ENCODE assay signal across 10 mouse cellular contexts in the genomic region with DNA sequence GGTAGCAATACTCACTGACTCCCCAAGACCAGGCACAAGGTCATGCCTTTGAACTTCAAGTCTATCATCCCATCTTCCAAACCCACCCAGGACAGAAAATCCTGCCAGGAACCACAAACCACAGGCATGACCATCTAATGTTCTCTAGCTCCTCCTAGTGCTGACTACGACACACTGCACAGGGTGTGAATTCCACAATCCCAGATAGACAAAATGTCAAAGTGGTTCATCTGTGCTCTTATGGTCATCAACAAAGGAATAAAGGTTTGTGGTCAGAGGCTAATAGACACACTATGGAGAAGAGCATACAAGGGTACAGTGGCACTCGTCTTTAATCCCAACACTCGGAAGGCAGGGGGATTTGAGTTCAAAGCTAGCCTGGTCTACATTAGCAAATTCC. TPM values are rescaled to one million over a fixed set of nuclear protein-coding genes. Genes with fewer than 3 reads are reported as not detected.
DNase-seq lines count a peak whose midpoint lies in the region; ATAC-seq and TF ChIP-seq lines count a peak whose summit lies in the region.
"Had no signal": no experiment of that assay in that cellular context is flagged by ENCODE, and none has a peak within 500 bp of the region (broad histone marks: within the 10 kb centered on the region; RNA-seq: fewer than 3 reads in every experiment).

No protein-coding gene starts in this region.

- TF ChIP-seq POLR2A in kidney, adult 2 months (IDR thresholded peaks at IDR 0.05; ENCODE audit: low read depth, low read length) = no peak
- no peak for TF ChIP-seq POLR2A in MEL (IDR thresholded peaks at IDR 0.05; ENCODE audit: control insufficient read depth in 1 of 2, insufficient read depth in 1 of 2, low read depth in 1 of 2, low read length in 2 of 2, poor library complexity in 1 of 2)

- no peaks in the 10 kb centered on the region for H3K27me3 ChIP-seq in kidney, adult 2 months (replicated peaks; ENCODE audit: control insufficient read depth, insufficient read depth, low read length)
- no peaks in the 10 kb centered on the region for H3K27me3 ChIP-seq in kidney, embryonic 14.5 days (ENCODE audit: control insufficient read depth, insufficient read depth, low read length)
- no peaks in the 10 kb centered on the region for H3K27me3 ChIP-seq in MEL (ENCODE audit: control insufficient read depth in 1 of 2, insufficient read depth in 2 of 2, low read length in 2 of 2)
- H3K27me3 ChIP-seq in hindbrain, embryonic 14.5 days (ENCODE audit: control insufficient read depth, insufficient read depth, low read length) = no peaks in the 10 kb centered on the region
- H3K27me3 ChIP-seq in midbrain, postnatal 0 days (ENCODE audit: insufficient read depth, low read length) = no peaks in the 10 kb centered on the region
- H3K27me3 ChIP-seq: limb, embryonic 12.5 days had no signal

- H3K4me1 ChIP-seq in kidney, adult 2 months (ENCODE audit: control insufficient read depth, insufficient read depth, low read length) = no peaks in the 10 kb centered on the region
- H3K4me1 ChIP-seq in kidney, embryonic 14.5 days (ENCODE audit: control insufficient read depth, insufficient read depth, low read length) = no peaks in the 10 kb centered on the region
- H3K4me1 ChIP-seq in MEL (ENCODE audit: control insufficient read depth in 1 of 2, insufficient read depth in 2 of 2, low read length in 2 of 2) = no peaks in the 10 kb centered on the region
- no peaks in the 10 kb centered on the region for H3K4me1 ChIP-seq in hindbrain, embryonic 14.5 days (replicated peaks; ENCODE audit: control insufficient read depth, insufficient read depth, low read length)
- no peaks in the 10 kb centered on the region for H3K4me1 ChIP-seq in midbrain, postnatal 0 days (ENCODE audit: insufficient read depth, low read length)
- H3K4me1 ChIP-seq: limb, embryonic 12.5 days had no signal

- H3K4me3 ChIP-seq in kidney, adult 2 months (ENCODE audit: insufficient read depth, low read depth, low read length) = no peak overlapping the region
- H3K4me3 ChIP-seq in kidney, embryonic 14.5 days (ENCODE audit: low read length) = no peak overlapping the region
- no peak overlapping the region for H3K4me3 ChIP-seq in MEL (ENCODE audit: control insufficient read depth in 1 of 2, insufficient read depth in 1 of 2, low read depth in 2 of 2, low read length in 2 of 2)
- no peak overlapping the region for H3K4me3 ChIP-seq in hindbrain, embryonic 14.5 days (replicated peaks; ENCODE audit: low read length)
- H3K4me3 ChIP-seq in midbrain, postnatal 0 days (ENCODE audit: low read depth, low read length) = no peak overlapping the region
- H3K4me3 ChIP-seq: limb, embryonic 12.5 days had no signal

- DNase-seq in kidney, adult 2 months = peak; percentile 43
- peak; percentile 68 for DNase-seq in MEL (ENCODE audit: low read depth, low spot score)
- peak; percentile 78 to 81 for DNase-seq in cerebellum, postnatal 10 days
- DNase-seq in hindbrain, embryonic 14.5 days (ENCODE audit: low spot score) = peak; percentile 62
- DNase-seq in midbrain, postnatal 0 days (ENCODE audit: low spot score) = peak; percentile 69
- no peak for DNase-seq in adrenal gland, postnatal 25 days

- no peaks in the 10 kb centered on the region for H3K79me2 ChIP-seq in MEL (ENCODE audit: control insufficient read depth, insufficient read depth, low read length, poor library complexity)

- no peak overlapping the region for H3K4me2 ChIP-seq in kidney, embryonic 14.5 days (replicated peaks; ENCODE audit: low read depth, low read length)
- no peak overlapping the region for H3K4me2 ChIP-seq in hindbrain, embryonic 14.5 days (replicated peaks)
- H3K4me2 ChIP-seq in midbrain, postnatal 0 days (ENCODE audit: low read depth, low read length, poor library complexity, severe bottlenecking) = no peak overlapping the region
- H3K4me2 ChIP-seq: limb, embryonic 12.5 days had no signal

- no peak overlapping the region for H3K27ac ChIP-seq in kidney, adult 2 months (ENCODE audit: insufficient read depth, low read depth, low read length)
- H3K27ac ChIP-seq in kidney, embryonic 14.5 days (ENCODE audit: low read depth, low read length) = no peak overlapping the region
- H3K27ac ChIP-seq in MEL (ENCODE audit: control insufficient read depth, low read depth, low read length) = no peak overlapping the region
- no peak overlapping the region for H3K27ac ChIP-seq in hindbrain, embryonic 14.5 days
- H3K27ac ChIP-seq in midbrain, postnatal 0 days (ENCODE audit: low read depth, low read length) = no peak overlapping the region
- H3K27ac ChIP-seq: limb, embryonic 12.5 days had no signal

- H3K36me3 ChIP-seq in kidney, adult 2 months (ENCODE audit: control insufficient read depth, insufficient read depth, low read length) = peaks cover 1% of the 10 kb centered on the region
- H3K36me3 ChIP-seq in kidney, embryonic 14.5 days (ENCODE audit: control insufficient read depth, insufficient read depth, low read length) = peaks cover 27% of the 10 kb centered on the region; the same call in 1 of the 2 replicates
- H3K36me3 ChIP-seq in MEL (ENCODE audit: control insufficient read depth in 1 of 2, insufficient read depth in 2 of 2, low read length in 2 of 2) = peaks cover 0 to 16% of the 10 kb centered on the region in 2 experiments; a peak in 2 of 4 replicates
- peaks cover 40% of the 10 kb centered on the region for H3K36me3 ChIP-seq in hindbrain, embryonic 14.5 days (replicated peaks; ENCODE audit: control insufficient read depth, insufficient read depth)
- H3K36me3 ChIP-seq in midbrain, postnatal 0 days (ENCODE audit: insufficient read depth, low read length) = peaks cover 14% of the 10 kb centered on the region

- peak; percentile 66 for TF ChIP-seq RAD21 in MEL (IDR thresholded peaks at IDR 0.05; ENCODE audit: low read depth, low read length)

- ATAC-seq in kidney, embryonic 14.5 days (ENCODE audit: low FRiP score, low TSS enrichment) = no peak
- ATAC-seq in hindbrain, embryonic 14.5 days (ENCODE audit: low FRiP score) = peak; percentile 43; the same call in 1 of the 2 replicates
- peak; percentile 59 for ATAC-seq in midbrain, postnatal 0 days (ENCODE audit: low FRiP score)
- ATAC-seq in activated CD4-positive, CD25-positive, alpha-beta regulatory T cell, adult 4 months = no peak

- H3K9me3 ChIP-seq in kidney, embryonic 14.5 days (ENCODE audit: control insufficient read depth, low read length) = no peaks in the 10 kb centered on the region
- no peaks in the 10 kb centered on the region for H3K9me3 ChIP-seq in MEL (replicated peaks; ENCODE audit: insufficient read depth, low read length)
- H3K9me3 ChIP-seq in hindbrain, embryonic 14.5 days (ENCODE audit: control insufficient read depth, low read length) = no peaks in the 10 kb centered on the region
- H3K9me3 ChIP-seq in midbrain, postnatal 0 days (ENCODE audit: low read length) = no peaks in the 10 kb centered on the region
- H3K9me3 ChIP-seq: limb, embryonic 12.5 days had no signal

- WGBS in kidney, adult 2 months = 77% methylated on average over 3 of the region's 3 CpGs
- WGBS in kidney, embryonic 14.5 days = 81% methylated on average over 3 of the region's 3 CpGs
- WGBS in hindbrain, embryonic 14.5 days = 74% methylated on average over 3 of the region's 3 CpGs
- WGBS in midbrain, postnatal 0 days = 63% methylated on average over 3 of the region's 3 CpGs

- no peak overlapping the region for H3K9ac ChIP-seq in kidney, embryonic 14.5 days (ENCODE audit: low read depth, low read length)
- H3K9ac ChIP-seq in MEL (ENCODE audit: control insufficient read depth, low read depth, low read length, poor library complexity, severe bottlenecking) = no peak overlapping the region
- no peak overlapping the region for H3K9ac ChIP-seq in hindbrain, embryonic 14.5 days
- no peak overlapping the region for H3K9ac ChIP-seq in midbrain, postnatal 0 days (replicated peaks; ENCODE audit: low read length, poor library complexity, severe bottlenecking)
- H3K9ac ChIP-seq: limb, embryonic 12.5 days had no signal

- TF ChIP-seq EP300 in MEL (IDR thresholded peaks at IDR 0.05; ENCODE audit: low read depth in 1 of 2, low read length in 2 of 2) = peak in 1 of 2 experiments; percentile 18; a peak in 2 of 4 replicates

- peak; percentile 66 for TF ChIP-seq CTCF in kidney, adult 2 months (conservative IDR thresholded peaks at IDR 0.05; ENCODE audit: insufficient read depth, insufficient read length, low read depth, low read length)
- peak; percentile 63 to 97 (median 89) for TF ChIP-seq CTCF in MEL (IDR thresholded peaks at IDR 0.05 in 2 of 3, conservative IDR thresholded peaks at IDR 0.05 in 1 of 3; ENCODE audit: control insufficient read depth in 1 of 3, insufficient read depth in 1 of 3, low read depth in 2 of 3, low read length in 3 of 3, poor library complexity in 1 of 3, severe bottlenecking in 1 of 3)
- peak; percentile 90 for TF ChIP-seq CTCF in midbrain, postnatal 0 days (IDR thresholded peaks at IDR 0.05)

RNA-seq across cellular contexts. Expression of a gene that starts 22.1 kb away (rescaled TPM):
- 0.39 and 0.47 TPM in 2 replicates for polyA plus RNA-seq in kidney, adult 2 months (2012; rRNA removed)
- 0.91 and 1.7 TPM in 2 replicates for polyA plus RNA-seq in kidney, embryonic 14.5 days (2014; fragmentation: Nextera tagmentation; extraction: Ambion mirVana)
- total RNA-seq in MEL (2012; rRNA removed) = not detected in 2 replicates
- polyA plus RNA-seq in MEL (2012; ENCODE audit: insufficient read depth in 1 of 2, insufficient read length in 2 of 2, low read depth in 1 of 2, low replicate concordance in 2 of 2, missing spikeins in 1 of 2) = under 1 TPM in 1 of 2 experiments, not detected in 1; 0.64 TPM
- polyA plus RNA-seq in hindbrain, embryonic 14.5 days (2014; fragmentation: Nextera tagmentation; extraction: Ambion mirVana) = 15.8 and 24.9 TPM in 2 replicates
- total RNA-seq in midbrain, postnatal 0 days (2014; rRNA removed) = 6.6 and 6.7 TPM in 2 replicates
- 19.4 and 23.3 TPM in 2 replicates for polyA plus RNA-seq in midbrain, postnatal 0 days (2015; fragmentation: Nextera tagmentation; extraction: Ambion mirVana)
- 1 to 10 TPM in 1 of 2 experiments, not detected in 1; 1.3 TPM for polyA plus RNA-seq in activated CD4-positive, CD25-positive, alpha-beta regulatory T cell, adult 4 months (2017; shearing (Covaris generic))
- 2.2 and 4.0 TPM in 2 replicates for total RNA-seq in adrenal gland, postnatal 25 days (2021)

RNA-seq across cellular contexts. Expression of a gene that starts 24.1 kb away (rescaled TPM):
- 1.6 and 2.2 TPM in 2 replicates for polyA plus RNA-seq in kidney, adult 2 months (2012; rRNA removed)
- 0.34 and 0.53 TPM in 2 replicates for polyA plus RNA-seq in kidney, embryonic 14.5 days (2014; fragmentation: Nextera tagmentation; extraction: Ambion mirVana)
- 0.07 and 0.23 TPM in 2 replicates for total RNA-seq in MEL (2012; rRNA removed)
- under 1 TPM in 1 of 2 experiments, not detected in 1; 0.31 TPM for polyA plus RNA-seq in MEL (2012; ENCODE audit: insufficient read depth in 1 of 2, insufficient read length in 2 of 2, low read depth in 1 of 2, low replicate concordance in 2 of 2, missing spikeins in 1 of 2)
- 182 and 237 TPM in 2 replicates for polyA plus RNA-seq in hindbrain, embryonic 14.5 days (2014; fragmentation: Nextera tagmentation; extraction: Ambion mirVana)
- 203 and 205 TPM in 2 replicates for total RNA-seq in midbrain, postnatal 0 days (2014; rRNA removed)
- 187 and 219 TPM in 2 replicates for polyA plus RNA-seq in midbrain, postnatal 0 days (2015; fragmentation: Nextera tagmentation; extraction: Ambion mirVana)
- polyA plus RNA-seq in activated CD4-positive, CD25-positive, alpha-beta regulatory T cell, adult 4 months (2017; shearing (Covaris generic)) = under 1 TPM; 0.52 to 0.57 TPM
- 17.7 and 28.0 TPM in 2 replicates for total RNA-seq in adrenal gland, postnatal 25 days (2021)
- polyA plus RNA-seq: spleen, adult 2 months had no signal

RNA-seq across cellular contexts. Expression of a gene that starts 58.5 kb away (rescaled TPM):
- polyA plus RNA-seq in kidney, adult 2 months (2012; rRNA removed) = 0.25 and 1.0 TPM in 2 replicates
- 0.28 and 0.40 TPM in 2 replicates for polyA plus RNA-seq in kidney, embryonic 14.5 days (2014; fragmentation: Nextera tagmentation; extraction: Ambion mirVana)
- 0.59 and 0.89 TPM in 2 replicates for total RNA-seq in MEL (2012; rRNA removed)
- polyA plus RNA-seq in MEL (2012; ENCODE audit: insufficient read depth in 1 of 2, insufficient read length in 2 of 2, low read depth in 1 of 2, low replicate concordance in 2 of 2, missing spikeins in 1 of 2) = under 1 TPM in 1 of 2 experiments, not detected in 1; 0.91 TPM
- 0.89 and 1.2 TPM in 2 replicates for polyA plus RNA-seq in hindbrain, embryonic 14.5 days (2014; fragmentation: Nextera tagmentation; extraction: Ambion mirVana)
- total RNA-seq in midbrain, postnatal 0 days (2014; rRNA removed) = not detected in 2 replicates
- polyA plus RNA-seq in midbrain, postnatal 0 days (2015; fragmentation: Nextera tagmentation; extraction: Ambion mirVana) = 0.68 and 1.1 TPM in 2 replicates
- polyA plus RNA-seq in activated CD4-positive, CD25-positive, alpha-beta regulatory T cell, adult 4 months (2017; shearing (Covaris generic)) = under 1 TPM in 1 of 2 experiments, not detected in 1; 0.74 TPM
- total RNA-seq in adrenal gland, postnatal 25 days (2021) = not detected in 2 replicates
- polyA plus RNA-seq: spleen, adult 2 months had no signal

RNA-seq across cellular contexts. Expression of a gene that starts 59.1 kb away (rescaled TPM):
- 39.2 and 47.8 TPM in 2 replicates for polyA plus RNA-seq in kidney, adult 2 months (2012; rRNA removed)
- 71.3 and 73.7 TPM in 2 replicates for polyA plus RNA-seq in kidney, embryonic 14.5 days (2014; fragmentation: Nextera tagmentation; extraction: Ambion mirVana)
- total RNA-seq in MEL (2012; rRNA removed) = 208 and 215 TPM in 2 replicates
- polyA plus RNA-seq in MEL (2012; ENCODE audit: insufficient read depth in 1 of 2, insufficient read length in 2 of 2, low read depth in 1 of 2, low replicate concordance in 2 of 2, missing spikeins in 1 of 2) = 100 to 1,000 TPM in 1 of 2 experiments, not detected in 1; 191 TPM
- polyA plus RNA-seq in hindbrain, embryonic 14.5 days (2014; fragmentation: Nextera tagmentation; extraction: Ambion mirVana) = 58.4 and 59.9 TPM in 2 replicates
- 52.5 and 56.8 TPM in 2 replicates for total RNA-seq in midbrain, postnatal 0 days (2014; rRNA removed)
- 56.1 and 58.7 TPM in 2 replicates for polyA plus RNA-seq in midbrain, postnatal 0 days (2015; fragmentation: Nextera tagmentation; extraction: Ambion mirVana)
- polyA plus RNA-seq in activated CD4-positive, CD25-positive, alpha-beta regulatory T cell, adult 4 months (2017; shearing (Covaris generic)) = 10 to 100 TPM; 52.3 to 63.6 TPM
- total RNA-seq in adrenal gland, postnatal 25 days (2021) = 69.6 and 71.6 TPM in 2 replicates

Comparison
In these comparisons a context has a peak if more than half of its experiments do, and no peak if none do; other contexts are left out.
1. ATAC-seq: peak in hindbrain, embryonic 14.5 days (single experiment) and midbrain, postnatal 0 days (single experiment); none in kidney, embryonic 14.5 days (single experiment) and activated CD4-positive, CD25-positive, alpha-beta regulatory T cell, adult 4 months (single experiment).
2. RNA of a gene that starts 24.1 kb away (polyA plus RNA-seq): 182 to 237 TPM in hindbrain, embryonic 14.5 days and 187 to 219 TPM in midbrain, postnatal 0 days; 1.6 to 2.2 TPM in kidney, adult 2 months, 0.52 to 0.57 TPM in activated CD4-positive, CD25-positive, alpha-beta regulatory T cell, adult 4 months, 0.34 to 0.53 TPM in kidney, embryonic 14.5 days and 0.31 TPM in MEL; every median in the first group is over 10 times any median in the second.
3. Peak in every context shown above with its lines, with median percentiles within 50 percentile points of each other: CTCF ChIP-seq.